Mouse (Mus musculus): Measurements from ENCODE around the gene Shmt1. TPM values are rescaled to one million over a fixed set of nuclear protein-coding genes. Genes with fewer than 3 reads are reported as not detected.
"Not testable (repeated sequence)": the region's sequence is repeated elsewhere in the genome, so short reads cannot be mapped to it uniquely, and the experiment has no call there.

Shmt1 gene
- total RNA-seq (2014; rRNA removed) (6.0 and 6.4 TPM in 2 replicates), polyA plus RNA-seq (2015; fragmentation: Nextera tagmentation; extraction: Ambion mirVana) (7.5 and 7.7 TPM in 2 replicates)

GRCm38 (mm10) chr11:60811618-60812017, at the start of gene Shmt1:
Shmt1 (minus strand) TSS chr11:60811718.
- WGBS, result 27% methylated on average over 6 of the region's 6 CpGs
- not testable (repeated sequence) for H3K27ac ChIP-seq (ENCODE audit: low read depth, low read length); H3K9me3 ChIP-seq (ENCODE audit: low read length); DNase-seq; ATAC-seq; H3K4me1 ChIP-seq (ENCODE audit: insufficient read depth); H3K27me3 ChIP-seq (ENCODE audit: insufficient read depth, low read length); H3K36me3 ChIP-seq (ENCODE audit: insufficient read depth)
- Histone ChIP-seq H3K4me3 (ENCODE audit: low read depth, low read length) (peak within 1 kb of the TSS; percentile 45), H3K4me2 (ENCODE audit: low read depth) (peak within 1 kb of the TSS; percentile 88), H3K9ac (peak within 1 kb of the TSS; percentile 15; the same call in 1 of the 2 replicates)

GRCm38 (mm10) chr11:60856587-60856986, 45.1 kb upstream of the Shmt1 start:
- DNase-seq, result no peak
- no peak for ATAC-seq
- no peak for TF ChIP-seq CTCF (IDR thresholded peaks at IDR 0.05; ENCODE audit: low read depth)
- WGBS, result 85% methylated on average over 3 of the region's 3 CpGs
- Histone ChIP-seq H3K27me3 (ENCODE audit: insufficient read depth, low read length) (no peaks in the 10 kb centered on the region), H3K9me3 (ENCODE audit: low read length) (no peaks in the 10 kb centered on the region), H3K9ac (no peak overlapping the region), H3K4me3 (ENCODE audit: low read depth, low read length) (no peak overlapping the region), H3K4me1 (ENCODE audit: insufficient read depth) (no peaks in the 10 kb centered on the region), H3K27ac (ENCODE audit: low read depth, low read length) (no peak overlapping the region), H3K4me2 (ENCODE audit: low read depth) (no peak overlapping the region), H3K36me3 (ENCODE audit: insufficient read depth) (peaks cover 49% of the 10 kb centered on the region)

- no peak overlapping the region for H3K4me2 ChIP-seq (ENCODE audit: low read depth)
- TF ChIP-seq CTCF (IDR thresholded peaks at IDR 0.05; ENCODE audit: low read depth), result no peak
- H3K9ac ChIP-seq, result no peak overlapping the region
- ATAC-seq (no peak), DNase-seq (no peak)
- no peak overlapping the region for H3K4me3 ChIP-seq (ENCODE audit: low read depth, low read length)
- H3K27ac ChIP-seq (ENCODE audit: low read depth, low read length), result no peak overlapping the region
- H3K4me1 ChIP-seq (ENCODE audit: insufficient read depth), result no peaks in the 10 kb centered on the region
- H3K36me3 ChIP-seq (ENCODE audit: insufficient read depth), result peaks cover 25% of the 10 kb centered on the region
- no peaks in the 10 kb centered on the region for H3K9me3 ChIP-seq (ENCODE audit: low read length)
- no peaks in the 10 kb centered on the region for H3K27me3 ChIP-seq (ENCODE audit: insufficient read depth, low read length)
- 91% methylated on average over 5 of the region's 5 CpGs for WGBS
Measured at GRCm38 (mm10) chr11:60845415-60845814, 33.9 kb upstream of the Shmt1 start.

- ATAC-seq (no peak), DNase-seq (no peak)
- Histone ChIP-seq H3K4me3 (ENCODE audit: low read depth, low read length) (no peak overlapping the region), H3K27ac (ENCODE audit: low read depth, low read length) (no peak overlapping the region), H3K4me2 (ENCODE audit: low read depth) (no peak overlapping the region), H3K27me3 (ENCODE audit: insufficient read depth, low read length) (no peaks in the 10 kb centered on the region), H3K9ac (no peak overlapping the region), H3K9me3 (ENCODE audit: low read length) (no peaks in the 10 kb centered on the region), H3K36me3 (ENCODE audit: insufficient read depth) (peaks cover 15% of the 10 kb centered on the region), H3K4me1 (ENCODE audit: insufficient read depth) (no peaks in the 10 kb centered on the region)
- no peak for TF ChIP-seq CTCF (IDR thresholded peaks at IDR 0.05; ENCODE audit: low read depth)
- WGBS, result 91% methylated on average over 5 of the region's 5 CpGs
Measured at GRCm38 (mm10) chr11:60843412-60843811, 31.9 kb upstream of the Shmt1 start.

- H3K4me3 ChIP-seq (ENCODE audit: low read depth, low read length), result no peak overlapping the region
- no peaks in the 10 kb centered on the region for H3K27me3 ChIP-seq (ENCODE audit: insufficient read depth, low read length)
- peaks cover 15% of the 10 kb centered on the region for H3K36me3 ChIP-seq (ENCODE audit: insufficient read depth)
- DNase-seq, result no peak
- H3K9ac ChIP-seq, result no peak overlapping the region
- no peak overlapping the region for H3K4me2 ChIP-seq (ENCODE audit: low read depth)
- no peak overlapping the region for H3K27ac ChIP-seq (ENCODE audit: low read depth, low read length)
- no peak for ATAC-seq
- no peak for TF ChIP-seq CTCF (IDR thresholded peaks at IDR 0.05; ENCODE audit: low read depth)
- H3K9me3 ChIP-seq (ENCODE audit: low read length), result no peaks in the 10 kb centered on the region
- H3K4me1 ChIP-seq (ENCODE audit: insufficient read depth), result no peaks in the 10 kb centered on the region
- WGBS, result 78% methylated on average over 12 of the region's 12 CpGs
Measured at GRCm38 (mm10) chr11:60841467-60842200, 30.1 kb upstream of the Shmt1 start.

- Histone ChIP-seq H3K27ac (ENCODE audit: low read depth, low read length) (no peak overlapping the region), H3K9ac (no peak overlapping the region), H3K27me3 (ENCODE audit: insufficient read depth, low read length) (no peaks in the 10 kb centered on the region), H3K36me3 (ENCODE audit: insufficient read depth) (no peaks in the 10 kb centered on the region), H3K4me1 (ENCODE audit: insufficient read depth) (no peaks in the 10 kb centered on the region), H3K4me3 (ENCODE audit: low read depth, low read length) (no peak overlapping the region), H3K9me3 (ENCODE audit: low read length) (no peaks in the 10 kb centered on the region), H3K4me2 (ENCODE audit: low read depth) (no peak overlapping the region)
- ATAC-seq (no peak), DNase-seq (no peak)
- 94% methylated on average over 10 of the region's 10 CpGs for WGBS
- no peak for TF ChIP-seq CTCF (IDR thresholded peaks at IDR 0.05; ENCODE audit: low read depth)
Measured at GRCm38 (mm10) chr11:60837644-60838406, 26.3 kb upstream of the Shmt1 start.

GRCm38 (mm10) chr11:60836897-60837296, 25.4 kb upstream of the Shmt1 start:
- Histone ChIP-seq H3K9me3 (ENCODE audit: low read length) (no peaks in the 10 kb centered on the region), H3K27me3 (ENCODE audit: insufficient read depth, low read length) (no peaks in the 10 kb centered on the region), H3K9ac (no peak overlapping the region), H3K4me2 (ENCODE audit: low read depth) (no peak overlapping the region), H3K4me1 (ENCODE audit: insufficient read depth) (no peaks in the 10 kb centered on the region), H3K36me3 (ENCODE audit: insufficient read depth) (no peaks in the 10 kb centered on the region), H3K27ac (ENCODE audit: low read depth, low read length) (no peak overlapping the region), H3K4me3 (ENCODE audit: low read depth, low read length) (no peak overlapping the region)
- ATAC-seq (no peak), DNase-seq (no peak)
- no peak for TF ChIP-seq CTCF (IDR thresholded peaks at IDR 0.05; ENCODE audit: low read depth)
- WGBS, result 96% methylated on average over 6 of the region's 6 CpGs
